Mouse (Mus musculus): ENCODE results near the gene Med12l. TPM values are rescaled to one million over a fixed set of nuclear protein-coding genes. Genes with fewer than 3 reads are reported as not detected.

The Med12l gene
- total and polyA plus RNA-seq, 3 experiments: 0.93 to 2.0 (median 1.5) TPM

DNA sequence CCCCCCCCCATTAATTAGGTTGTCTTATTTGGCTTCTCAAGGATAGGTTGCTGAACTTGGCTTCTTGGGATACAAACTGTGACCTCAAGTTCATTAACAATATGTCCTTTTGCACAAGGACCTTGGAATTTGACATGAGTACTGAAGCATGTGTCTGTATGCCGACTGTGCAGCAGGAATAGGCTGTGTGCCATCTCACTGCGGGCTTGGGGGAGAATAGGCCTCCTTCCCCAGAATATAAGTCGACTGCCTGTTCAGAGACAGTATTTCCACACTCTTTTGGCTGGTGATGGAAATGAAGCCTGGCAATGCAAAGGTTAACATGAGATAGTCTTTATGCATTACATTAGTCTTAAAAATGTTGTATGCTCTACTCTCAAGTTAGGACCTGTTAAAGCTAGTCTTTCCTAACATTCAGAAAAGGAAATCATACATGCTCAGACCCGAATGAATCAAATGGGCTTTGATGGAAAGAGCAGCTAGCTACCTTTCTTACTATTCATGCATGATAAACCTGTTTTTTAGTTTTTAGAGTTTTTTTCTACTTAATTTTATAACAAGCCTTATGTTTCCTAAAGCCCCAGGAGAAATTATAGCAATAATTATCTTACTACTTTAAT lies 191.8 kb downstream of the Med12l start:
- Histone ChIP-seq H3K36me3 (replicated peaks in 1 of 2; ENCODE audit: control insufficient read depth in 1 of 2, insufficient read depth in 1 of 2, low read length in 1 of 2) (no peaks in the 10 kb centered on the region), H3K4me1 (ENCODE audit: control insufficient read depth in 1 of 2, insufficient read depth in 2 of 2) (peaks cover 0 to 10% of the 10 kb centered on the region in 2 experiments; a peak in 2 of 4 replicates), H3K9ac (ENCODE audit: insufficient read depth, low read depth) (no peak overlapping the region), H3K27ac (ENCODE audit: insufficient read depth, low read depth) (no peak overlapping the region), H3K27me3 (replicated peaks) (no peaks in the 10 kb centered on the region), H3K4me3 (replicated peaks in 1 of 3; ENCODE audit: low read depth in 2 of 3, low read length in 2 of 3, poor library complexity in 1 of 3) (no peak overlapping the region), H3K4me2 (ENCODE audit: insufficient read depth, low read depth, poor library complexity, severe bottlenecking) (no peak overlapping the region), H3K79me2 (replicated peaks; ENCODE audit: control insufficient read depth, extremely low read depth, insufficient read depth, poor library complexity, severe bottlenecking) (no peaks in the 10 kb centered on the region), H3K9me3 (replicated peaks; ENCODE audit: low read length) (no peaks in the 10 kb centered on the region)
- no peak for DNase-seq (ENCODE audit: extremely low read depth)
- dilution Hi-C loops (cut with MboI; ENCODE audit: extremely low pct_ligation_motif_present, extremely low pct_unique_long_range_greater_than_20kb, low sequenced_read_pairs) (no loop called here), in situ Hi-C loops (cut with MboI; ENCODE audit: low pct_ligation_motif_present, low pct_unique_long_range_greater_than_20kb, low sequenced_read_pairs) (no loop called here)
- TF ChIP-seq NRF1 (IDR thresholded peaks at IDR 0.05; ENCODE audit: low read depth, low read length): no peak
- TF ChIP-seq JUN (IDR thresholded peaks at IDR 0.05; ENCODE audit: insufficient read depth, low read depth, low read length): no peak
- no peak for TF ChIP-seq MYC (IDR thresholded peaks at IDR 0.05; ENCODE audit: low read depth, low read length)
- no peak for TF ChIP-seq USF1 (IDR thresholded peaks at IDR 0.05; ENCODE audit: low read depth, low read length)
- no peak for TF ChIP-seq TCF12 (IDR thresholded peaks at IDR 0.05; ENCODE audit: low read depth, low read length)
- TF ChIP-seq RCOR1 (conservative IDR thresholded peaks at IDR 0.05; ENCODE audit: low read depth, low read length): no peak
- TF ChIP-seq RAD21 (IDR thresholded peaks at IDR 0.05; ENCODE audit: low read depth, low read length): no peak
- no peak for TF ChIP-seq USF2 (conservative IDR thresholded peaks at IDR 0.05; ENCODE audit: low read depth, low read length)
- TF ChIP-seq BHLHE40 (IDR thresholded peaks at IDR 0.05; ENCODE audit: low read depth, low read length): no peak
- TF ChIP-seq CHD1 (IDR thresholded peaks at IDR 0.05; ENCODE audit: low read depth, low read length): no peak
- no peak for TF ChIP-seq GABPA (IDR thresholded peaks at IDR 0.05; ENCODE audit: insufficient replicate concordance, low read depth, low read length)
- TF ChIP-seq POLR2AphosphoS2 (IDR thresholded peaks at IDR 0.05; ENCODE audit: low read depth, low read length): no peak
- no peak for TF ChIP-seq ZMIZ1 (IDR thresholded peaks at IDR 0.05; ENCODE audit: low read depth, low read length)
- no peak for TF ChIP-seq ZKSCAN1 (IDR thresholded peaks at IDR 0.05; ENCODE audit: borderline replicate concordance, low read depth, low read length)
- no peak for TF ChIP-seq ELF1 (IDR thresholded peaks at IDR 0.05; ENCODE audit: low read depth, low read length)
- TF ChIP-seq EP300 (IDR thresholded peaks at IDR 0.05; ENCODE audit: low read length): no peak

DNA sequence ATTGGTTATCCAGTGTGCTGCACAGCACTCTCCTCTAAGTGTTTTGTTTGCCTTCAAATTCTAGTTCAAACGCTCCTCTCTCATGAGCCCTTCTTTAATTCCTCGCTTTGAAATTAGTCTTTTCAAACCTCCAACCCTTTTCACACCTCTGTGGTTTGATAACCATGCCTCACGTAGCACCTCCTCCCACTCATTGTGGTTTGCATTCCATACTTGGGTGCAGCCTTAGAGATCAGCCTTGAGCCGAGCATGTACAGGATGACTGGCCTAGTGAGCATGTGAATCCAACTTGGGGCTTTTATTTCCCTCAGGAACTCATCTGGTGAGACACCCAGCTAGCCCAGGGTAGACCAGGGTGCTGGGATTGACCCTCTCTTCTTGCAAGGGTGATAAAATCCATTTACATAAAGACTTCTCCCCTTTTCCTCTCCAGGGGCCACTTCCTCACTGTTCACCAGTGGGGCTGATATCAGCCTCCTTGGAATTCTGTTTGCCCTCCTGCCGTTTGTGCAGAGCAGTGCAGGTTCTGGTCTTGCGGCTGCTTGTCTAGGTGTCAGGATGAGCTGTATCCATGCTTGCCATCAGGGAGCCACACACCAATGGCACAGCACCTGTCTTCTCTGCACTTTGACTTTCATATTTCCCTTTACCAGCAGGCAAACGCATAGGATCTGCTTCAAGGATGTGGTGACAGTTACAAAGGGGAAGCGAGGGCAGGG lies 198.3 kb downstream of the Med12l start:
- Histone ChIP-seq H3K4me2 (ENCODE audit: insufficient read depth, low read depth, poor library complexity, severe bottlenecking) (no peak overlapping the region), H3K4me3 (replicated peaks in 1 of 3; ENCODE audit: low read depth in 2 of 3, low read length in 2 of 3, poor library complexity in 1 of 3) (no peak overlapping the region), H3K9me3 (replicated peaks; ENCODE audit: low read length) (no peaks in the 10 kb centered on the region), H3K27ac (ENCODE audit: insufficient read depth, low read depth) (no peak overlapping the region), H3K9ac (ENCODE audit: insufficient read depth, low read depth) (no peak overlapping the region), H3K79me2 (replicated peaks; ENCODE audit: control insufficient read depth, extremely low read depth, insufficient read depth, poor library complexity, severe bottlenecking) (no peaks in the 10 kb centered on the region), H3K36me3 (replicated peaks in 1 of 2; ENCODE audit: control insufficient read depth in 1 of 2, insufficient read depth in 1 of 2, low read length in 1 of 2) (no peaks in the 10 kb centered on the region), H3K4me1 (ENCODE audit: control insufficient read depth in 1 of 2, insufficient read depth in 2 of 2) (peaks cover 0 to 24% of the 10 kb centered on the region in 2 experiments; a peak in 2 of 4 replicates), H3K27me3 (replicated peaks) (no peaks in the 10 kb centered on the region)
- dilution Hi-C loops (cut with MboI; ENCODE audit: extremely low pct_ligation_motif_present, extremely low pct_unique_long_range_greater_than_20kb, low sequenced_read_pairs): no loop called here
- in situ Hi-C loops (cut with MboI; ENCODE audit: low pct_ligation_motif_present, low pct_unique_long_range_greater_than_20kb, low sequenced_read_pairs): no loop called here
- DNase-seq (ENCODE audit: extremely low read depth): no peak
- TF ChIP-seq E2F4 (IDR thresholded peaks at IDR 0.05; ENCODE audit: insufficient replicate concordance, low read depth, low read length) (no peak), JUN (IDR thresholded peaks at IDR 0.05; ENCODE audit: insufficient read depth, low read depth, low read length) (no peak), CHD2 (IDR thresholded peaks at IDR 0.05; ENCODE audit: low read length) (no peak), USF1 (IDR thresholded peaks at IDR 0.05; ENCODE audit: low read depth, low read length) (no peak), NELFE (IDR thresholded peaks at IDR 0.05; ENCODE audit: low read depth, low read length) (no peak), MAFK (IDR thresholded peaks at IDR 0.05; ENCODE audit: insufficient replicate concordance, low read length) (no peak), POLR2A (IDR thresholded peaks at IDR 0.05; ENCODE audit: low read depth, low read length) (no peak), MAZ (IDR thresholded peaks at IDR 0.05; ENCODE audit: low read depth, low read length) (no peak), IRF4 (IDR thresholded peaks at IDR 0.05; ENCODE audit: low read depth, low read length) (no peak), ELF1 (IDR thresholded peaks at IDR 0.05; ENCODE audit: low read depth, low read length) (no peak), CTCF (conservative IDR thresholded peaks at IDR 0.05 in 1 of 2, IDR thresholded peaks at IDR 0.05 in 1 of 2; ENCODE audit: low read depth in 2 of 2, low read length in 2 of 2) (no peak), EP300 (IDR thresholded peaks at IDR 0.05; ENCODE audit: low read length) (no peak)
